Mouse (Mus musculus) layer of hippocampus, adult 9-11 months (tissue): ENCODE data around the gene Ninj2.
"Not testable (repeated sequence)": the region's sequence is repeated elsewhere in the genome, so short reads cannot be mapped to it uniquely, and the experiment has no call there.

Experiments
- DNase-seq: peaks from one replicate; pipeline ENCODE4 v3.0.0; 2022

Ninj2 gene

DNA sequence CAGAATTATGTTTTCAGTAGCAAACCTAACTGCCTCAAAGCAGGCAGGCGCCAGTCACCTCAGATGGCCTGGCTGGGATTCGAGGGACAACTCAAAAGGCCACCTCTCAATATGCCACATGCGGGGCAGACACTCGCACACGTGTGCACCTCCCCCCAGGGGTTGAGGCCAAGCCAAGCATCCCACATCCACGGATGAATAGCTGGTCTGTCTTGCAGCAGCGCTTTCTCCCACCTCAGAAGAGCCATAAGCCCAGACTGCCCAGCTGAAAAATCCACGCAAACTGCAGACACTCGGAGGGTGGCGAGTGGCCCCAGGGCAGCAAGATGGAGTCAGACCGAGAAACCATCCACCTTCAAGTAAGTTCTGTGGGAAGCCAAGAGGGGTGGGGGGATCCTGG is at the start of gene Ninj2:
TSS of gene Ninj2 (plus strand) at position 251 of the 400 bp plus-strand sequence.
- no peak for DNase-seq

DNA sequence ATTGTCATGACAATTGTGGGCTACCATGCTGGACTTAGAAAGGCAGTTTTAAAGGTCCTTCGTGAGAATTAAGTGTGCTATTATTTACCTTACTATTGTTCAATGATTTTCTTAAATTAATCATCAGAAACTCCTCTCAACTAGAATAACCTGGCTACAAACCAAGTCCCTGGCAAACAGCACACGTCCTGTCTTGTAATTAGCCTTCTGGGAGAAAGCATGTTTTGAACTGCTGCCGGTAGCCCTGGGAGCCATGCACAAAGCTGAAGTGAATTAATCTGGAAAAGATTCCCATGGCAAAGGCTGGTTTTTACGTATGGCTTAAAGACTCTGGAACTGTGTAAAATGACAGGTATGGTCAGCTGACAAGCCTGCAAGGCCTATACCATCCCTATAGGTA is 47.7 kb upstream of the Ninj2 start:
- DNase-seq: no peak

GRCm38 (mm10) chr6:120047705-120048292 is 45.4 kb upstream of the Ninj2 start:
- no peak for DNase-seq

- DNase-seq: no peak
Observed at GRCm38 (mm10) chr6:120054412-120054811, 38.7 kb upstream of the Ninj2 start.

DNA sequence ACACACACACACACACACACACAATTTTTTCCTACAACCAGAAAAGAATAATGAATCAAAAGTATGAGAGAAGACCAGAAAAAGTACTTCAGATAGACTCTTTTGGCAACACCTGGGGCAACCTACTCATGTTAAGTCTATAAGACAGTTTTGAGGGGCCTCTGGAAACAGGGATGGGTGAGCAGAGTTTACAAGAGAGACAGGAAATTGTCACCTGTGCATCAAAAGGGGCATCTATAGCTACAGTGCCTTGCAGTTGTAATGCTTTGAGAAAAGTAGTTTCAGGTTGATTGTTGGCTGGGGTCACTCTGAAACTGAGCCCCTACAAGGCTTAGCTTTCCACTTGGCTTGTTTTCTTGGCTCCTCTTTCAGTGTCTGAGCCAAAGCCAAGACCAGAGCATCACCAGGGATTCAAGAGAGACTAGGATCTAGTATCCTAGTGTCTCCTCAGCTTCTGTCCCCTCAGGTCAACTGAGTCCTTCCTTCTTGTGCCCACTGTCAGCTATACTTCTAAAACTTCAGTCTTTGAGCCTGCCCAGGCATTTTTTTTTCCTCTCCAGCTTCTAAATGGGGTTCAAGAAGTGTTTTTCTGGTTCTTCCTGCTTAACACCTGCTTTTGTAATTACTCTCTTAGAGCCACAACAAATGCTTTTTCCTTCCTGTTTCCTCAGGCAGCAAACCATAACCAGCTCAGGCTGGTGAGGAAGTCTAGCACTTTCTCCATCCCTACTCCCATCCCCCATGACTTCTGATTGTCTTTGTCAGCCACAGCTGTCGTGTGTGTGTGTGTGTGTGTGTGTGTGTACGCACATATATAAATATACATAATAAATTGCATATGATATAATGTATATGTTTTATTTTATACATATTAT is 37.2 kb upstream of the Ninj2 start:
- no peak for DNase-seq

DNA sequence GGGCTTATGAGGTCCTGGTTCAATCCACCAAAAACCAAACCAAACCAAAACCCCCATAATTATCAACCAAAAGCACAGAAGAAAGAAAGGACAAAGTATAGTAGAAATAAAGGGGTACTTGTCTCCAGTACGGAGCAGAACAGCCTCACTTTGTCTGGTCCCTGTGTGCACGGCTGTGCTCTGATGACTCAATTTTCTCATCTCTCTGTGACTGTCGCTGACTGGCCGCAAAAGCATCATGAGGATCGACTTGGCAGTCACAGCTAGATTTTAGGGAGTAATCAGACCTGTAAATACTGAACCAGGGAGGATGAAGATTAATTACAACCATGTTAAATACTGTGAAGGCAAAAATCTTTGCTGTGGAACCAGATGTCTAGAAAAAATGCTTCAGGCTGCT is 30.2 kb upstream of the Ninj2 start:
- DNase-seq: peak; percentile 79

GRCm38 (mm10) chr6:120064627-120065026 is 28.5 kb upstream of the Ninj2 start:
- no peak for DNase-seq

- DNase-seq: no peak
Observed at GRCm38 (mm10) chr6:120065552-120066177, 27.5 kb upstream of the Ninj2 start.

GRCm38 (mm10) chr6:120069546-120069945 is 23.6 kb upstream of the Ninj2 start:
- DNase-seq: no peak

DNA sequence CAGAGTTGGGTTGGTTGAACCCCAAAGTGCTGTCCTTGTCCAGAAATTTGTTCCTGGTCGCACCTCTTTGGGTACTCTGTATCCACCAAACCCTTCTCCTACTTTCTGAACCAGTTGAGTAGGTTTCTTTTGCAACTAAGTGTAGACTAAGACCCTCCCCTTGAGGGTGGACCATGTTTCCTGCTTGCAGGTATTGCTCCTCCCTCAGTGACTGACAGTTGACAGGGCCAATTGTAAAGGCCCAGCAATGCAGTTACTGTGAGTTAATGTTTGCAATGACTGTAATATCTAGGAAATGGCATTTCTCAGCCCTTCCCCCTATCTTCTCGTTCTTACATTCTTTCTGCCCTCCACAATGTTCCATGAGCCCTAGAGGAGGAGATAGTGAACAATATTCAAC is 20.5 kb upstream of the Ninj2 start:
- DNase-seq: no peak

- no peak for DNase-seq
Observed at GRCm38 (mm10) chr6:120076619-120077450, 16.3 kb upstream of the Ninj2 start.

GRCm38 (mm10) chr6:120079547-120079946 is 13.6 kb upstream of the Ninj2 start:
- no peak for DNase-seq

GRCm38 (mm10) chr6:120081516-120081915 is 11.6 kb upstream of the Ninj2 start:
- no peak for DNase-seq

GRCm38 (mm10) chr6:120082251-120082950 is 10.7 kb upstream of the Ninj2 start:
- no peak for DNase-seq

DNA sequence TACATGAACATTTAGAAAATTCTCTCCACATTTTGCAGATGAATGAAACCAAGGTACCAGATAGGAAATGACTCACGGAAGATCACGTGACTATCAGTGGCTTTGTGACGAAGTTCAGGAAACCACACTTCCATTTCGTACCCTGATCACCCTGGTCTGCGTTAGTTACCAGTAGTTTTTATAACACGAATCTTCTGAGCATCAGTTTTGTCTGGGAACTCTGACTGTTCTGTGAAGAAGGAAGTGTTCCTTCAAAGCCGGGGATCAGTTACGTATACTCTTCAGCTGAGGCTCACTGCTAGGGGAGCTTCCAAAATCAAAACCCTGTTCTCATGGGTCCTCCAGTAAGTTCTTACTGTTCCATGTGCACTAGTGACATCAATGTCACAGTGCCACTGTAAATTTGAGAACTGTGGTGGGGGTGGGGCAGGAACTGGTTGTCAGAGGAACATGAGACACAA is 10.2 kb upstream of the Ninj2 start:
- no peak for DNase-seq

DNA sequence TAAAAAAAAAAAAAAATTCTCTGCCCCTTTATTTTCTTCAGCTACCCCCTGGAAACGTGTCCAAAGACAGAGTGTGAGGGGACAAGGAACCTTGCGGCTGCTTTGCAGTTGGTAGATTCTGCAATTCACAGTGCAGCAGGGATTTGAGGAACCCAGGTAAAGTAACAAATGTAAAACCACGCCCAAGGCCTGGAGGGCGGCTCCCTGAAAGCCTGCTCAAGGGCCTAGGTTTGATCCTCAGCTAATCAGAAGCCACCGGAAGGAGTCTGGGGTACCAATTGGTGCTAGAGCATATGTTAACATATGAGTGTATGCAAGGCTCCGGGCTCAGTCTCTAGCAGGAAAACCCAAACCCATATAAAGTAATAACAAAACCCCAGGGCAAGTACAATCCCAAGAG is 9.7 kb upstream of the Ninj2 start:
- no peak for DNase-seq

- no peak for DNase-seq
Observed at GRCm38 (mm10) chr6:120084983-120085382, 8.2 kb upstream of the Ninj2 start.

DNA sequence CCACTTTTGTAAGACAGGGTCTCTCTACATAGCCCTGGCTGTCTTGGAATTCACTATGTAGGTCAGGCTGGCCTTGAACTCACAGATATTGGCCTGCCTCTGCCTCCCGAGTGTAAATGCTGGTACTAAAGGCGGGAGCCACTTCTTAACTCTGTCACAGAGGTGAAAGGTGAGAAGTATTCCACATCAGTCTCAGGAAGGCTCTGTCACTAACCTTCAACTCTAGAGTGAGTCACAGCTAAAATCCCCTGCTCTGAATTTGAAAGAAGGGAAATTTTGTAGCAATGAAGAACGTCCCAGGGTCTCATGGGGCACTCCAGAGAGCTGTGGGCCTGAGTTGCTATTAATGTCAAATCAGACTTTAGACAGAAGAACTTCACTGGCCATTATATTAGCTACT is 7.3 kb upstream of the Ninj2 start:
- no peak for DNase-seq

- not testable (repeated sequence) for DNase-seq
Observed at GRCm38 (mm10) chr6:120087041-120087440, 6.1 kb upstream of the Ninj2 start.

DNA sequence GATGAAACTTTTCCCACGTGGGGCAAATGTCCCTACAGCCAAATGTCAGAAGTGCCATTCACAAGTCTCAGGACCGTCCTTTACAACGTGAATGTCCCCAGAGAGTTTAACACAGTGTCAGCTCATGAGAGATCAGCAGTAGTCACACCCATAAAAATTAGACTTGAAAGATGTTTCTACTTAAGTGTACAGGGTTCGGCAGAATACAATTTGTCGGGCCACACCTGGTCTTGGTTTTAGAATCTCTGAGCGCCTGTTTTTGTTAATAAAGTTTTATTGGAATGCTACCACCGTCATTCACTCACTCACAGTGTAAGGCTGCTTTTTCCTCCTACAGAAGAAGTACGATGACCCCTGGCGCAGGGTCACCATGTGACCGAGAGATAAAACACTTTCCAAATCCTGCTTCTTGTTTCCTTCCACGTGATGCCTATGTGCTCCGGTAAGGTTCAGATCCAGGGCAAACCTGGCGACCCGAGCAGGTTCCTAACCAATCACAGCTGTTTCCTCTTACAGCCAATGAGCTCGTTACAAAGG is 2.4 kb upstream of the Ninj2 start:
- DNase-seq: no peak

DNA sequence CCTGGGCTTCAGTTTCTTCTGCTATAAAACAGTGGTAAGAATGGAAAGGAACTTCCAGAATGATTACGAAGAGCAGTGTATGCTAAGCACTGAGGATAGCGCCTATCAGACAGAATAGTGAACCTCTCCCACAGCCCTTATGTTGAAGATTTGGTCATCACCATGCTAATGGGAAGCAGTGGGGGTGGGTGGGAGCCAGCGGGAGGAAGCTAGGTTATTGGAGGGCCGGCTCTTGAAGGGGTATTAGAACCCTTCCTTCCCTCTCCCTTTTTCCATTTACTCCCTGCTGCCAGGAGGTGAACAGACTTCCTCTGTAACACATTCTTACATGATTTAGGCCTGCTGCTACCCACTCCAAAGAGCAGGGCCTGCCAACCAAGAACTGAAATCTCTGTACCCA is 1.2 kb upstream of the Ninj2 start:
- DNase-seq: no peak
